Mouse (Mus musculus) forebrain, embryonic 11.5 days (tissue): ENCODE measurements at regions not wholly inside any gene's neighbourhood (a gene's known extent, or its start where the extent isn't known, plus 50 kb on each side); places are given as distances from the start of the nearest gene placed in this dataset.

Source experiments
- ATAC-seq: fragments of 200-750 bp; cut with Nextera tagmentation; replicated peaks from 2 replicates; pipeline ENCODE4 v1.8.0; 2017; ENCODE audit warnings: moderate TSS enrichment; ENCODE audit not compliant: low FRiP score
- DNase-seq: peaks from one replicate; pipeline ENCODE4 v3.0.0-alpha.2; 2017; ENCODE audit warnings: low spot score
- H3K27ac ChIP-seq: fragments of 300-500 bp; sonication (generic); 2 replicates; pipeline ENCODE4 v1.5.1; 2014; ENCODE audit warnings: low read depth, low read length
- H3K27me3 ChIP-seq: fragments of 300-500 bp; sonication (generic); 2 replicates; pipeline ENCODE4 v1.6.1; 2014; ENCODE audit warnings: mild to moderate bottlenecking, low read length, mixed read lengths; ENCODE audit not compliant: control insufficient read depth, insufficient read depth
- H3K36me3 ChIP-seq: fragments of 300-500 bp; sonication (generic); 2 replicates; pipeline ENCODE4 v1.6.1; 2014; ENCODE audit warnings: mild to moderate bottlenecking, low read length, moderate library complexity, mixed read lengths; ENCODE audit not compliant: control insufficient read depth, insufficient read depth
- H3K4me1 ChIP-seq: fragments of 300-500 bp; sonication (generic); replicated peaks from 2 replicates; pipeline ENCODE4 v1.6.1; 2014; ENCODE audit warnings: low read length, mixed read lengths; ENCODE audit not compliant: control insufficient read depth, insufficient read depth
- H3K4me2 ChIP-seq: fragments of 300-500 bp; sonication (generic); 2 replicates; pipeline ENCODE4 v1.6.1; 2014; ENCODE audit warnings: low read depth, mild to moderate bottlenecking, low read length, moderate library complexity, mixed read lengths; ENCODE audit not compliant: severe bottlenecking
- H3K4me3 ChIP-seq: fragments of 300-500 bp; sonication (generic); 2 replicates; pipeline ENCODE4 v1.5.1; 2014; ENCODE audit warnings: low read depth, low read length
- H3K9ac ChIP-seq: fragments of 300-500 bp; sonication (generic); 2 replicates; pipeline ENCODE4 v1.6.1; 2014; ENCODE audit warnings: low read length
- H3K9me3 ChIP-seq: fragments of 300-500 bp; sonication (generic); 2 replicates; pipeline ENCODE4 v1.6.1; 2016; ENCODE audit warnings: low read length, mixed read lengths; ENCODE audit not compliant: control insufficient read depth
- WGBS: fragments of 180-500 bp; shearing (Covaris S2); extraction: QIAGEN DNeasy Blood & Tissue Kit; methylation state at CpG from one replicate; pipeline ENCODE4 v1.1.7; 2014; 5-methylcytosine and 5-hydroxymethylcytosine counted together

DNA sequence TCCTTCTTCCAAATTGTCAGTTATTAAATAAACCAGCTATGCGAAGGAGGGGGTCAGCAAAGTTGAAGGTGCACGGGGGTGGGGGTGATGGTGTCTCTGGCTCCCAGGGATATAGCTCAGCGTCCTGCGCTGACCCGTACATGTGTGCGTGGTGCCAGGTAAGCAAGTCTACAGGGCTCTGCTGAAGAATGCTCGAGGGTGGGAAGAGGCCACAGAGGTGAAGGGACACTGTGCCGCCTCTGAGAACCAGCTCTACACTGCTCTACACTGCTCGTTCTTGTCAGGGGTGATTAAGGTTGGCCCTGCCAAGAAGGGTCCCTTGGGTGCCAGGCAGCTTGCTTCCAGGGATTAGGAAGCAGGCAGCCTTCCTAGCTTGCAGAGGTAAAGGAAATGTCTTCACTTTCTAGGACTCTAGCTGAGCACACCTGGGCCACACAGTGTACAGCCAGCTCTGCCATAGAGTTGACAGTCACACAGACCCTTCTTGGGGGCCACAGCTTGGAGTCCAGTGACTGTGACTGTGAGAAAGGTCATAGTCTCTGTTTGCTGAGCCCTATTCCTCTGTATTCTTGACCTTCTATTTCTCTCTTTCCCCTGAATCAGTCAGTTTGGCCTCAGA is 64.7 kb upstream of the Gm11733 start:
- Histone ChIP-seq H3K36me3 (no peaks in the 10 kb centered on the region), H3K9me3 (no peaks in the 10 kb centered on the region), H3K4me2 (no peak overlapping the region), H3K4me3 (no peak overlapping the region), H3K27me3 (peaks cover 3% of the 10 kb centered on the region; the same call in 1 of the 2 replicates), H3K27ac (no peak overlapping the region), H3K4me1 (peaks cover 12% of the 10 kb centered on the region), H3K9ac (no peak overlapping the region)
- WGBS, result 84% methylated on average over 9 of the region's 9 CpGs
- DNase-seq (no peak), ATAC-seq (no peak)

DNA sequence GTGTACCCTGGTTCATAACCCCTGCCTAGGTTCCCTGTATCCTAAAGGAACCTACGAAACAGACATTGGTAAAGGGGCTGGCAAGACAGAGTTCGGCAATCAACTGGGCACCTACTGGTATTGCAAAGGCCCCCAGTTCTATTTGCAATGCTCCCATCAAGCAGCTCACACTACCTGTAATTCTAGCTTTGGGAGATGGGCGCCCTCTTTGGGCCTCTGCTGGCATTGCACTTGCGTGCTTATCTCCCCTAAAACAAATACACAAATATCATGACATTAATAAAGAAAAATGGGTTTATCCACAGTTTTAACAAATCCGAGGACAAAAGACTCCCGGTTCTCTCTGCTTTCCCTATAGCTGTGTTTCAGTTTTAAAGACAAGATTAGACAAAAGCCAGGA is 61.5 kb upstream of the Gm11733 start:
- H3K27ac ChIP-seq, result no peak overlapping the region
- H3K4me2 ChIP-seq, result no peak overlapping the region
- H3K4me1 ChIP-seq, result peaks cover 3% of the 10 kb centered on the region
- H3K9me3 ChIP-seq, result no peaks in the 10 kb centered on the region
- DNase-seq, result no peak
- no peaks in the 10 kb centered on the region for H3K27me3 ChIP-seq
- WGBS, result 84% methylated on average over 6 of the region's 6 CpGs
- H3K36me3 ChIP-seq, result no peaks in the 10 kb centered on the region
- no peak for ATAC-seq
- H3K9ac ChIP-seq, result no peak overlapping the region
- no peak overlapping the region for H3K4me3 ChIP-seq

DNA sequence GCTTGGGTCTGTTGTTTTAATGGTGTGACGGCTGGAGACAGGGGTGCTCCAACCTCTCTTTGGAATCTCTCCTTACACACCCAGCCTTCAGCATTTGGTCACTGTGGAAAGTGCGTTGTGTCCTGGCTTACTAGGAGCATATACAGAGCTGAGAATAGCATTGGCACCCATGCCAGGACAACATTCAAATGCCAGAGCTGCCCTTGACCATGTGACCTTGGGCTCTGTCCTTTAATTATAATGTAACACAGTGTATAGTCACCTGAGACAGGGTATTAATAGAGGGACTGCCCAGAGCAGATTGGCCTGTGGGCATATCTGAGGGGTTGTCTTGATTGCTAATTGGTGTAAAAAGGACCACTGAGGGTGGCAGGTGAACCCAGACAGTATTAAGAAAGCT is 60.7 kb upstream of the Gm11733 start:
- no peak for DNase-seq
- no peaks in the 10 kb centered on the region; the same call in 1 of the 2 replicates for H3K4me1 ChIP-seq
- no peak overlapping the region for H3K9ac ChIP-seq
- WGBS, result 89% methylated on average over 2 of the region's 2 CpGs
- H3K9me3 ChIP-seq, result no peaks in the 10 kb centered on the region
- ATAC-seq, result no peak
- H3K36me3 ChIP-seq, result no peaks in the 10 kb centered on the region
- H3K4me3 ChIP-seq, result no peak overlapping the region
- no peak overlapping the region for H3K27ac ChIP-seq
- H3K27me3 ChIP-seq, result no peaks in the 10 kb centered on the region
- H3K4me2 ChIP-seq, result no peak overlapping the region

DNA sequence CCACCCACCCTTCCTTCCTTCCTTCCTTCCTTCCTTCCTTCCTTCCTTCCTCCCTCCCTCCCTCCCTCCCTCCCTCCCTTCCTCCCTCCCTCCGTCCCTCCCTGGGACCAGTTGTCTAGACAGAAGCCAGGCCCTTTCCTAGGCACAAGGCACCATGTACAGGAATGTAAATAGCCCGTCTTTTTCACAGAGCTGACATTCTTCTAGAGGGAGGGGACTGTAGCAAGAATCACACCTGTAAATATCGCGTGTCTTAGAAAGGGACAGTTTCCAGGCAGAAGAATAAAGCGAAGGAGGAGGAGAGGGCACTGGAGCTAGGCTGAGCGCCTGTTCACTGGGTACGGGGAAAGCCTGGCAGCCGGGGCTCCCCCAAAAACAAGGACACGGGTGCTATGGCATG is 58.7 kb upstream of the Gm11733 start:
- DNase-seq (no peak), ATAC-seq (no peak)
- Histone ChIP-seq H3K4me1 (no peaks in the 10 kb centered on the region), H3K4me3 (no peak overlapping the region), H3K36me3 (no peaks in the 10 kb centered on the region), H3K4me2 (no peak overlapping the region), H3K27ac (no peak overlapping the region), H3K27me3 (no peaks in the 10 kb centered on the region), H3K9me3 (no peaks in the 10 kb centered on the region), H3K9ac (no peak overlapping the region)
- 61% methylated on average over 8 of the region's 9 CpGs for WGBS

DNA sequence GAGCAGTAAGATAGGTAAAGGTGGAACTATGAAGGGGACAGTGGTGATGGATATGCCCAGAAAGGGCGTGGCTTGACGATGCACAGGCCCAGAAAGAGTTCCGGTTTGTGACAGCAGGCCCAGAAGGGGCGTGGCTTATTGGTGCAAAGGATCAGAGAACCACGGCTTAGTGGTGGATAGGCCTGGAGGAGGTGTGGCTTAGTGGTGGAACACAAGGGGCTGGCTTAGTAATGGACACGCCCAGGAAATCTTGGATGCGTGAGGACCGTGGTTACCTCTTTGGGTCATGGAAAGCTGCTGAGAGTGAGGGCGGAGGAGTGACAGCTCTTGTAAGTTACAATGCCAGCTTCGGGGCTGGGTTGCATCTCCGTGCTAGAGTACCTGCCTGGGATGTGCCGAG is 58.2 kb upstream of the Gm11733 start:
- no peak overlapping the region for H3K27ac ChIP-seq
- 40% methylated on average over 12 of the region's 12 CpGs for WGBS
- DNase-seq (no peak), ATAC-seq (no peak; the same call in 1 of the 2 replicates)
- no peaks in the 10 kb centered on the region for H3K36me3 ChIP-seq
- no peak overlapping the region for H3K4me2 ChIP-seq
- H3K4me3 ChIP-seq, result no peak overlapping the region
- no peaks in the 10 kb centered on the region for H3K27me3 ChIP-seq
- H3K9me3 ChIP-seq, result no peaks in the 10 kb centered on the region
- H3K9ac ChIP-seq, result no peak overlapping the region
- H3K4me1 ChIP-seq, result no peaks in the 10 kb centered on the region

DNA sequence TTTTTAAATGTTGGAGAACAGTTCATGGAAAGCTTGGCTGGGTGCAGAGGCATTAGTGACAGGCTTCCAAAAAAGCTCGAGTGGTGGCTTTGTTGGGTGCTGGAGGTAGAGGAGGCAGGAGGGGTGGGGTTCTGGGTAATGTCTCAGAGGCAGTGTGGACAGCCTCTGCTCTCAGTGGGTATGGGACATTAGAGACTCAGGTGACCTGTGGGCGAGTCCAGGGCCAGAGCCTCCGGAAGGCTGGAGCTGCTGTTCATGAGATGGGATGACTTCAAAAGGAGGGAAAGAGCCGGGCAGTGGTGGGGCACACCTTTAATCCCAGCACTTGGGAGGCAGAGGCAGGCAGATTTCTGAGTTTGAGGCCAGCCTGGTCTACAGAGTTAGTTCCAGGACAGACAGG is 57.5 kb upstream of the Gm11733 start:
- no peaks in the 10 kb centered on the region for H3K36me3 ChIP-seq
- H3K4me2 ChIP-seq, result no peak overlapping the region
- DNase-seq (no peak), ATAC-seq (no peak)
- no peaks in the 10 kb centered on the region for H3K4me1 ChIP-seq
- H3K27me3 ChIP-seq, result no peaks in the 10 kb centered on the region
- H3K9me3 ChIP-seq, result no peaks in the 10 kb centered on the region
- no peak overlapping the region for H3K4me3 ChIP-seq
- 93% methylated on average over 4 of the region's 4 CpGs for WGBS
- H3K9ac ChIP-seq, result no peak overlapping the region
- H3K27ac ChIP-seq, result no peak overlapping the region

DNA sequence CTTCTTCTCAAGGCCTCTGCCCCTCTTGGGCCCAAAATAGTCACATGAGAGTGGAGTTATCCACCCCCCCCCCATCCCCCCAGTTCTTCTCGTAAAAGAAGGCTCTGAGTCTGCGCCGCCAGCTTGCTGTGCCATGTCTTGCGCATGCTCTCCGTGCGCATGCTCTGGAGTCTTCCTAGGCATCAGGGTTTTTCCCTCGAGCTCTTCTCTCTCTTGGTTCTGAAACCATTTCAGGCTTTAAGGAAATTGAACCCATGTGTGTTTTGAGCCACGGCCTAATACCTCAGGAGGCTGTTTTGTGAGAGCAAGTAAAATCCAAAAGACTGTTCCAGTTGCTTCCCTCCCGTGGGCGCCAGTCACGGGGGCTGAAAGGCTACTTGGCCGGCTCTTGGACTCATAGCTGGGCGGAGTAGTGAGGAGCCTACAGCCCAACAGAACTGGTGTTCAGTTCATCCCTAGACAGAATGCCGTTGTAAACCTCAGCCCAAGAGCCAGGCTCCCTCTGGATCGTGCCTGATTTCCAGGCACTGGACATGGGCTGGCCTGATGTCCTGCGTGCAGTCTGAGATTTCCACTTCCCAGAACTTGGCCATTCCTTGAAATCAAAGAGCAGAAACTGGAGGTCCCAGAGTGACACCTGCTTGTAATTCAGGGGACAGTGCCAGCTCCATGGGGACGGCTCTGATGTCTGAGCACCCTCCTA is 56.2 kb upstream of the Gm11733 start:
- Histone ChIP-seq H3K27ac (no peak overlapping the region), H3K4me1 (no peaks in the 10 kb centered on the region)

DNA sequence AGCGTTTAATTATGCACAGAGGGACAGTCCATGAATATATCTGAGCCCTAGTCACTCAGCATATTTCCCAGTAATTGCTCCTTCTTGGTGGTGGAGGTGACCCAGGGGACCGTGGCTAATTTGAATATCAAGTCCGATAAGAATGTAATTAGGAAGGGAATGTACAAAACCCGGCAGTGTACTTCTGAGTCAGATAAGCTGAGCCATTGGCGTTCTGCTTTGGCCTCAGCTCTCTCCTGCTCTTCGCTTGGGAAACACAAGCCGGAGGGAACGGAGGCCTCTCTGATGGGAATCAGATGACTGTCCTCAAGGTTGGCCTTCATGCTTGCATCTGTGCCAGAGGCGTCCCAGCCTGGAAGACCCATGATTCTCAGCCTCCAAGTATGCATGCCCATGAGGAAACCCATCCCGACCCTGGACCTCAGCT is 54.8 kb upstream of the Gm11733 start:
- Histone ChIP-seq H3K9ac (no peak overlapping the region), H3K4me1 (no peaks in the 10 kb centered on the region), H3K4me2 (no peak overlapping the region), H3K9me3 (no peaks in the 10 kb centered on the region; the same call in 1 of the 2 replicates), H3K27ac (no peak overlapping the region), H3K36me3 (no peaks in the 10 kb centered on the region), H3K27me3 (no peaks in the 10 kb centered on the region), H3K4me3 (no peak overlapping the region)
- DNase-seq (no peak), ATAC-seq (no peak)
- WGBS, result 78% methylated on average over 10 of the region's 10 CpGs

More for the DNA sequence above, 56.2 kb upstream of the Gm11733 start:
- Histone ChIP-seq H3K27me3 (no peaks in the 10 kb centered on the region), H3K4me3 (no peak overlapping the region), H3K4me2 (no peak overlapping the region), H3K9me3 (no peaks in the 10 kb centered on the region), H3K36me3 (no peaks in the 10 kb centered on the region), H3K9ac (no peak overlapping the region)
- 87% methylated on average over 17 of the region's 17 CpGs for WGBS
- ATAC-seq (no peak), DNase-seq (no peak)

DNA sequence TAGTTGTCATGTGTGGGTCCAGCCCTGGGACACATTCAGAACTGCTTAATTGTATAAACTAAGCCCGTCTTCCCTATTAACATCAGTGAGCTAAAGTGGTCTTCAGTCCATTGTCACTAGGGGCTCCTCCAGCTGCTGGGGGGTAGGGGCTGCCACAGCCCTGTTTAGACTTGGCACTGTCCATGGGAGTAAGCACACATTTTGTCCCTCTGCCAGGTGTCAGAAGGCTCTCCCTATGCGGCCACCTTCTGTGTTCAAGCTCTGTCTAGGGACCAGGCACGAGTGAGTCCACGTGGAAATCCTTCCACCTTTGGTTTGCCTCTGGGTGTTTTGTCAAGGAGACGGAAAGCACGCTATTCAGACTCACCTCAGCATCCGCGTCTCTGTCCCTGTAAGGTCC is 54.3 kb upstream of the Gm11733 start:
- no peaks in the 10 kb centered on the region for H3K36me3 ChIP-seq
- H3K27me3 ChIP-seq, result no peaks in the 10 kb centered on the region
- no peak overlapping the region for H3K4me2 ChIP-seq
- no peak overlapping the region for H3K9ac ChIP-seq
- 62% methylated on average over 8 of the region's 8 CpGs for WGBS
- H3K27ac ChIP-seq, result no peak overlapping the region
- no peaks in the 10 kb centered on the region for H3K4me1 ChIP-seq
- DNase-seq (no peak), ATAC-seq (no peak)
- H3K4me3 ChIP-seq, result no peak overlapping the region
- H3K9me3 ChIP-seq, result no peaks in the 10 kb centered on the region; the same call in 1 of the 2 replicates
